Mouse (Mus musculus): Measurements from ENCODE around the gene Ism1.

- TF ChIP-seq POLR2A (IDR thresholded peaks at IDR 0.05; ENCODE audit: extremely low read depth, insufficient read depth, low read length): no peak
- no peak for TF ChIP-seq CTCF (IDR thresholded peaks at IDR 0.05; ENCODE audit: extremely low read depth, insufficient read depth, low read length)
These were observed 30.4 kb downstream of the Ism1 start for GRCm38 (mm10) chr2:139708194-139708899.

All from cortical plate, adult 2 months (tissue).